Mouse (Mus musculus): ENCODE results near the gene Apoa4.

- TF ChIP-seq CTCF (IDR thresholded peaks at IDR 0.05; ENCODE audit: low read depth, low read length) (no peak), POLR2A (IDR thresholded peaks at IDR 0.05; ENCODE audit: borderline replicate concordance, low read depth, low read length) (no peak)
Measured at GRCm38 (mm10) chr9:46256177-46256576, 15.7 kb downstream of the Apoa4 start.
